Mouse (Mus musculus): ENCODE measurements around the gene Car14. TPM values are rescaled to one million over a fixed set of nuclear protein-coding genes. Genes with fewer than 3 reads are reported as not detected.

Gene Car14
- polyA plus RNA-seq (2015; fragmentation: Nextera tagmentation; extraction: Ambion mirVana): 4.6 and 7.2 TPM in 2 replicates

GRCm38 (mm10) chr3:95904568-95904967 lies at the start of gene Car14:
TSS of gene Car14 (minus strand) at chr3:95904691.

GRCm38 (mm10) chr3:95928658-95929503 lies 24.4 kb upstream of the Car14 start, which contains the start of gene Anp32e:
TSS of gene Anp32e (plus strand) at chr3:95929246.

GRCm38 (mm10) chr3:95893606-95894316 lies 10.7 kb downstream of the Car14 start, which contains the start of gene Aph1a:
TSS of gene Aph1a (plus strand) at chr3:95893969.

GRCm38 (mm10) chr3:95891211-95892065 lies 13.1 kb downstream of the Car14 start, which contains the start of gene BC028528:
TSS of gene BC028528 (minus strand) at chr3:95892005.

GRCm38 (mm10) chr3:95881979-95882815 lies 22.3 kb downstream of the Car14 start, which contains the start of gene Ciart:
TSS of gene Ciart (minus strand) at chr3:95882251.

GRCm38 (mm10) chr3:95871392-95871867 lies 33.1 kb downstream of the Car14 start, which contains the start of gene Mrps21:
TSS of gene Mrps21 (minus strand) at chr3:95871519.

GRCm38 (mm10) chr3:95855502-95856089 lies 48.9 kb downstream of the Car14 start, which contains the start of gene Prpf3:
TSS of gene Prpf3 (minus strand) at chr3:95855885.

Other genes with a start within 250 kb of the Car14 start
- 37.3 and 47.5 TPM in 2 replicates for gene Mcl1, start 245.9 kb downstream of the Car14 start, polyA plus RNA-seq (2015; fragmentation: Nextera tagmentation; extraction: Ambion mirVana)
- 3.1 TPM in 2 replicates for gene Adamtsl4, start 216.8 kb downstream of the Car14 start, polyA plus RNA-seq (2015; fragmentation: Nextera tagmentation; extraction: Ambion mirVana)
- 13.1 and 19.6 TPM in 2 replicates for gene Ecm1, start 165.1 kb downstream of the Car14 start, polyA plus RNA-seq (2015; fragmentation: Nextera tagmentation; extraction: Ambion mirVana)
- 36.3 and 41.3 TPM in 2 replicates for gene Tars2, start 144.5 kb downstream of the Car14 start, polyA plus RNA-seq (2015; fragmentation: Nextera tagmentation; extraction: Ambion mirVana)
- 18.6 and 19.4 TPM in 2 replicates for gene Rprd2, start 85.8 kb downstream of the Car14 start, polyA plus RNA-seq (2015; fragmentation: Nextera tagmentation; extraction: Ambion mirVana)
- 15.8 and 22.0 TPM in 2 replicates for gene Prpf3, start 48.8 kb downstream of the Car14 start, polyA plus RNA-seq (2015; fragmentation: Nextera tagmentation; extraction: Ambion mirVana)
- 266 and 288 TPM in 2 replicates for gene Mrps21, start 33.2 kb downstream of the Car14 start, polyA plus RNA-seq (2015; fragmentation: Nextera tagmentation; extraction: Ambion mirVana)
- gene Ciart, start 22.4 kb downstream of the Car14 start, polyA plus RNA-seq (2015; fragmentation: Nextera tagmentation; extraction: Ambion mirVana): 6.5 and 7.3 TPM in 2 replicates
- 22.7 and 24.3 TPM in 2 replicates for gene BC028528, start 12.7 kb downstream of the Car14 start, polyA plus RNA-seq (2015; fragmentation: Nextera tagmentation; extraction: Ambion mirVana)
- 36.6 and 37.6 TPM in 2 replicates for gene Aph1a, start 10.7 kb downstream of the Car14 start, polyA plus RNA-seq (2015; fragmentation: Nextera tagmentation; extraction: Ambion mirVana)
- gene Anp32e, start 24.6 kb upstream of the Car14 start, polyA plus RNA-seq (2015; fragmentation: Nextera tagmentation; extraction: Ambion mirVana): 80.1 and 84.7 TPM in 2 replicates
- gene Plekho1, start 91.3 kb upstream of the Car14 start, polyA plus RNA-seq (2015; fragmentation: Nextera tagmentation; extraction: Ambion mirVana): 37.5 and 41.6 TPM in 2 replicates
- 56.3 and 64.0 TPM in 2 replicates for gene Vps45, start 153.8 kb upstream of the Car14 start, polyA plus RNA-seq (2015; fragmentation: Nextera tagmentation; extraction: Ambion mirVana)
- 13.2 and 16.9 TPM in 2 replicates for gene Otud7b, start 199.8 kb upstream of the Car14 start, polyA plus RNA-seq (2015; fragmentation: Nextera tagmentation; extraction: Ambion mirVana)

All from neural tube, postnatal 0 days (tissue).